Mouse (Mus musculus) adipose tissue, adult 10 weeks (tissue): ENCODE results near the gene Uba5. TPM values are rescaled to one million over a fixed set of nuclear protein-coding genes. Genes with fewer than 3 reads are reported as not detected.

ENCODE experiments used
- polyA plus RNA-seq: library from polyadenylated mRNA; stranded (reverse); fragments of 350-450 nt; fragmentation: Illumina TruSeq; extraction: RNeasy Lipid Tissue Mini Kit (QIAGEN cat#74804); gene quantifications from one replicate; pipeline ENCODE4 v1.2.3, GENCODE M21; 2014; ENCODE audit warnings: low read depth, low replicate concordance

The Uba5 gene
- 49.5 TPM for polyA plus RNA-seq

DNA sequence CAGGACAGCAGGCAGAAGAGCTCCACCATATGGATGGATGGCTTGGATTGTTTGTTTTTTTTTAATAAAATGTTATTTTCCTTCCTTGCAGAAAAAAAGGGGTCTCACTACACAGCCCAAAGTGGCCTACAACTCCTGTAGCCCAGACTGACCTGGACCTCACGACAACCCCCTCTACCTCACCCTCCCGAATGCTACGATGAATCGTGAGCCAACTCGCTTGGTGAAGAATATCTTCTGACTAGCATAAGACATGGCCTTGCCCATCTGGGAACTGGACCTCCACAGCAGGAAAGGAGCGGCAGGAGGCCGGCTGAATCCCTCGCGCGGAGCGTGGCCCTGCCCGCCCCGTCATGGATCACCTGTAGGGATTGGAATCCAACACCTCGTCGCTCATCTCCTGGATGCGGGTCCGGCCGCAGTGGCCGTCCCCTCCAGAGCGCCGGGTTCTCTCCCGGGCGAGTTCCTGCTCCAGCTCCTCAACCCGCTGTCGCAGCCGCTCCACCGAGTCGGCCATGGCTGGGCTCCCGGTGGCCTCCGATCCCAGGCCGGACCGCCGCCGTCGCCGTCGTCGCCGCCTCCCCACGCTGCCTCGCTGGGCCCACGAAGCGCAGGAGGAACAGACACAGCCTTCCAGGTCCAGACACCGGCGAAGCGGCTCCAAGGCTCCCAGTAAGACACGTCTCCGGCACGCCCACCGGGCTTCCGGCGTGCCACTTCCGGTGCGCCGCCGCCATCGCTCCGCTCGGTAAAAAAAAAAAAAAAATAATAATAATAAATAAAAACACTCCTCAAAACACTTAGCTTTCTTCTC lies at the start of gene Uba5:
Gene Uba5 (minus strand): TSS at position 705 of the 814 bp plus-strand sequence.

DNA sequence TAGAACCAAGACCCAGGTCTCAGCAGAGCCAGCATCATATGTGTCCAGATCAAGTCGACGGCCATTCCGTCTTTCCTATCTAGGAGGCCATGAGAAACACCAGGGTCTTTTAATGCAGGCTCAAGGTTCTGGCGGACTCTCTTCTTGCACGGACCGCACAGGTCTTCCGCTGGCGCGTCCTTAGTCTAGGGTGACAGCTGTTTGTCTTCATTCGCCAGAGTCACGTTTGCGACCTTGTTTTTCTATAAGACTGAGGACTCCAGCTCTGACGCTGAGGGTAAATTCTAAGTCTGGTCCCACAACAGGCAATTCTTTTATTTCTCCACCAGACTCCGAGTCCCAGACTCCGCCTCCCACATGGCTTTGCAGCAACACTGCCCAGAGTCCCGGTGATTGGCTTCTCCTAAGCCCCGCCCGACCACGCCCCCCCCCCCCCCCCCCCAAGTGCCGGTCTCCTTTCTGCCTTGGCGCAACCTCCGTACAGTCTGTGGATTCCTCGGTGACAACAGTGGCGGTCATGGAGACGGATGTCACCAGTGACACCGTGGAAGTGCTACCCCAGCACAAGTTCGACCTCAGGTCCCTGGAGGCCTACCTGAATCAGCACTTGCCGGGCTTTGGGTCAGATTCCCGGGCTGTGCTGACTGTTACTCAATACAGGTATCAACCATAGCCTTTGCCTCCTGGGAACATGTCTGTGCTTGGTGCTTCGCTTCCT lies 469 bp upstream of the Uba5 start, which contains the start of gene Acad11:
Gene Acad11 (plus strand): TSS at position 134 of the 718 bp plus-strand sequence.

DNA sequence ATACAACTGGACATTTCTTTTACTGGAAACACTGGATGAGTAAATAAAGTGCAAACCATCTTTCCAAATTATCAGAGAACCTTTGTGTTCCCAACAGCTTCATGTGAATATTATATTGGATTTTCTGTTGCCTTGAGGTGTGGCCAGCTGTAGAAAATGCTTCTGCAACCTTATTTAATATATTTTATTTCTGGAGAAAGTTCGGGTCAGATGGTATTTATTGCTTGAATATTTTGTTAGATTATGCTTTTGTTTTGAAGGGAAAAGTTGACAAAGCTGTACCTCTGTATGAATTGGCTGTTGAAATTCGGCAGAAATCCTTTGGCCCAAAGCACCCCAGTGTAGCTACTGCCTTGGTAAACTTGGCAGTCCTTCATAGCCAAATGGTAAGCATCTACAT lies 22.6 kb downstream of the Uba5 start, which contains the start of gene Gm28305:
Gene Gm28305 (plus strand): TSS at position 301 of the 400 bp plus-strand sequence.

DNA sequence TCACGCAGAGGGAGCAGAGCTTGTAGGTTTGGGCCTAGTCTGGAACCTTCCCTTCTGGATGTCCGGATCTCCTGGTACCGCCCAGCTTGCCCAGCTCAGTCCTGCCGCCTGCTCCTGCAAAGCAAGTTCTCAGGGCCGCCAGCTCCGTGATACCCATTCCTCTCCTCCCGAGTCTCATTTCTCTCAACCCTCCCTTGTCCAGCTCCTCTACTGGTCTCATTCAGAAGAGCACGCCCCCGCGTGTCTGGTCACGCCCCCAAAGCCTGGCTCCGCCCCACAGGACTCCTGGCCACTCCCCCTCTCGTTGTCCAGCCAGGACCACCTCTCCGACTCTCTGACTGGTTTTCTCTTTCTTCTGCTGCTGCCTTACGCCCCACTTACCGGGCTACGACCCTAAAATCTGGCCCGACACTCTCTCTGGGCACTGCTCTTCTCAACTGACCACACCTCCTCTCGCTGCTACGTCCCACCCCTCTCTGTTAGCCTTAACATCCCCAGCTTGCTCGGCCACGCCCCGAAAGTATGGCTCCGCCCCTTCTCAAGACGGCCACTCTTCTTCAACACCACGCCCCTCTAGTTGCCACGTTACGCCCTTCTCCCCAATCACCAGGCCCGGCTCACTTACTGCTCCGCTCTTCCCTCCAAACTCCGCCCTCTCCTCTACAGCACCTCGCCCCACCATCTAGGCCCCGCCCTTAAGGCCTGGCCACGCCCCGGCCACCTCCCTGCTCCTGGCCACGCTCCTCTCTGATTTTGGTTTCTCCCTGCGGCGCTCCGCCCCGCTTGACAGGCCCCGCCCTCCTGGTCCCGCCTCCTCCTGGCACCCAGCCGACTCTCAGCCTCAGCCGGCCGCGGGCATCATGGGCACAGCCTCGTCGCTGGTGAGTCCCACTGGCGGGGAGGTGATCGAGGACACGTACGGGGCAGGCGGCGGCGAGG lies 60.7 kb downstream of the Uba5 start, which contains the start of gene Nphp3:
Gene Nphp3 (plus strand): TSS at position 624 of the 939 bp plus-strand sequence.

Other genes with a start within 250 kb of the Uba5 start
- gene Nphp3, start 60.6 kb downstream of the Uba5 start, polyA plus RNA-seq: 6.3 TPM
- not detected for gene Gm28305, start 22.5 kb downstream of the Uba5 start, polyA plus RNA-seq
- 56.8 TPM for gene Acad11, start 243 bp upstream of the Uba5 start, polyA plus RNA-seq
- 20.0 TPM for gene Ackr4, start 63.8 kb upstream of the Uba5 start, polyA plus RNA-seq
- gene Dnajc13, start 199.8 kb upstream of the Uba5 start, polyA plus RNA-seq: 29.2 TPM